Mouse (Mus musculus) myocyte (in vitro differentiated cells): ENCODE results near the gene Irf2bp2. TPM values are rescaled to one million over a fixed set of nuclear protein-coding genes. Genes with fewer than 3 reads are reported as not detected.
A peak's percentile ranks its signal among the peaks of the same experiment; 100 is the strongest.
"Not testable (repeated sequence)": the region's sequence is repeated elsewhere in the genome, so short reads cannot be mapped to it uniquely, and the experiment has no call there.

Source experiments
- H3K27me3 ChIP-seq: one replicate; pipeline ENCODE4 v1.6.1; 2011; ENCODE audit not compliant: control insufficient read depth, insufficient read depth, insufficient read length
- H3K36me3 ChIP-seq: one replicate; pipeline ENCODE4 v1.6.1; 2011; ENCODE audit not compliant: control insufficient read depth, insufficient read depth
- H3K4me2 ChIP-seq: one replicate; pipeline ENCODE4 v1.6.1; 2011; ENCODE audit warnings: low read depth, control low read depth
- H3K4me3 ChIP-seq: one replicate; pipeline ENCODE4 v1.5.1; 2011; ENCODE audit warnings: mild to moderate bottlenecking, control low read depth, moderate library complexity
- H3K79me2 ChIP-seq: one replicate; pipeline ENCODE4 v1.6.1; 2011; ENCODE audit not compliant: control insufficient read depth, insufficient read depth
- H3ac ChIP-seq: one replicate; pipeline ENCODE4 v1.6.1; 2011; ENCODE audit not compliant: control insufficient read depth, insufficient read length
- CEBPB ChIP-seq: IDR thresholded peaks from 2 replicates; pipeline ENCODE4 v1.6.1; 2011; ENCODE audit warnings: mild to moderate bottlenecking, moderate library complexity; ENCODE audit not compliant: poor library complexity, insufficient read depth, severe bottlenecking
- E2F4 ChIP-seq: IDR thresholded peaks from one replicate; pipeline ENCODE4 v1.6.1; 2011; ENCODE audit warnings: mild to moderate bottlenecking, control low read depth, moderate library complexity; ENCODE audit not compliant: insufficient read depth
- MAX ChIP-seq: IDR thresholded peaks from one replicate; pipeline ENCODE4 v1.6.1; 2011; ENCODE audit warnings: low read depth, mild to moderate bottlenecking, control low read depth
- MYOD1 ChIP-seq, 3 experiments: IDR thresholded peaks; one replicate each; pipeline ENCODE4 v1.6.1; 2011; ENCODE audit warnings: control low read depth in 2 of 3, low read depth in 2 of 3, mild to moderate bottlenecking in 2 of 3, moderate library complexity in 1 of 3; ENCODE audit not compliant: insufficient read length in 2 of 3, control insufficient read depth in 1 of 3
- MYOG ChIP-seq, 3 experiments: IDR thresholded peaks; one replicate each; pipeline ENCODE4 v1.6.1; 2011; ENCODE audit warnings: control low read depth in 2 of 3, low read depth in 2 of 3, mild to moderate bottlenecking in 2 of 3; ENCODE audit not compliant: insufficient read length in 2 of 3, control insufficient read depth in 1 of 3, insufficient read depth in 1 of 3
- POLR2A ChIP-seq: IDR thresholded peaks from one replicate; pipeline ENCODE4 v1.6.1; 2011; ENCODE audit warnings: low read depth, mild to moderate bottlenecking, control low read depth, moderate library complexity; ENCODE audit not compliant: insufficient read length
- POLR2AphosphoS2 ChIP-seq: IDR thresholded peaks from one replicate; pipeline ENCODE4 v1.6.1; 2011; ENCODE audit warnings: low read depth, control low read depth; ENCODE audit not compliant: insufficient read length
- REST ChIP-seq: IDR thresholded peaks from one replicate; pipeline ENCODE4 v1.6.1; 2011; ENCODE audit warnings: mild to moderate bottlenecking, control low read depth, moderate library complexity; ENCODE audit not compliant: insufficient read depth, insufficient read length
- SRF ChIP-seq: IDR thresholded peaks from one replicate; pipeline ENCODE4 v1.6.1; 2011; ENCODE audit warnings: low read depth; ENCODE audit not compliant: control insufficient read depth, insufficient read length
- TCF12 ChIP-seq: IDR thresholded peaks from one replicate; pipeline ENCODE4 v1.6.1; 2011; ENCODE audit warnings: mild to moderate bottlenecking, control low read depth; ENCODE audit not compliant: poor library complexity, insufficient read depth, severe bottlenecking
- TCF3 ChIP-seq: IDR thresholded peaks from one replicate; pipeline ENCODE4 v1.6.1; 2011; ENCODE audit warnings: low read depth, control low read depth; ENCODE audit not compliant: insufficient read length
- USF1 ChIP-seq: IDR thresholded peaks from one replicate; pipeline ENCODE4 v1.6.1; 2011; ENCODE audit warnings: low read depth, mild to moderate bottlenecking, control low read depth, moderate library complexity
- polyA plus RNA-seq: library from polyadenylated mRNA; unstranded; fragments of >200 nt; fragmentation: generic; extraction: Trizol; gene quantifications from one replicate; pipeline ENCODE4 v1.2.1, GENCODE M21; 2012; ENCODE audit warnings: missing spikeins

The Irf2bp2 gene
- polyA plus RNA-seq, 1 experiment, result 16.8 TPM

DNA sequence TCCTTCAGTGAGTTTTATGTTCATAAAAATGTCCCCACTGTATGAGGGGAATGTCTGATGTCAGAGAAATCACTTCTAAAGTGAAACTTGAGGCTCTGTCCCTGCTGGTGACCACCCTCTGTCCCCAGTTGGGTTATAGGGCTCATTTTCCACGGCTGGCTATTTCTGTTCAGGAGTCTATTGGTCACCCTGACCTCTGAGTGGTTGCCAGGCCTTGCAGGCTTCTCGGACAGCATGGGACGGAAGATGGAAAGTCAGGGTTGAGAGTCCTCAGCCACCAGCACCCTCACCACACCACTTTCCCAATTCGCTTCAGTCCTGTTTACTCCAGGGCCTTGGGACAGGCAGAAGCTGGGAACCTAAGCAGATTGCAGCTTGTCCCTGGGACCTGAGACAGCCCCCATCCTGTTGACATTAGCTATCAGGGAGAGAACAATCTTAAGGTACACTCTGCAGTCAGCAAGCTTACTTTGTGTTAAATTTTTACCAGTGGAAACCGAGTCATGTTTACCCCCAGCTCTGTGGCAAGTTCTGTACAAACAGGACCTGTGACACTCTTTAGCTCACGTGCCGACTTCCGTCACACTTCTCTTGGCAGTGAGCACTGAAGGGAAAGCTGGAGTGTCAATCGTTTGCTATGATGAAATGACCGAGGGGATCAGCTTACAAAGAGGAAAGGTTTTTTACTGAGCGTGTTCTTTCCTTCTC is 15.9 kb upstream of the Irf2bp2 start:
- no peaks in the 10 kb centered on the region for H3K36me3 ChIP-seq
- H3K4me2 ChIP-seq, result no peak overlapping the region
- no peaks in the 10 kb centered on the region for H3K79me2 ChIP-seq
- H3K27me3 ChIP-seq, result no peaks in the 10 kb centered on the region
- H3K4me3 ChIP-seq, result no peak overlapping the region
- TF ChIP-seq MAX (no peak), POLR2A (no peak), TCF12 (no peak), REST (no peak), POLR2AphosphoS2 (no peak), E2F4 (no peak), MYOD1 (IDR thresholded peaks at IDR 0.05; ENCODE audit: control insufficient read depth in 1 of 3, insufficient read length in 2 of 3, low read depth in 2 of 3) (no peak)
- no peak overlapping the region for H3ac ChIP-seq

DNA sequence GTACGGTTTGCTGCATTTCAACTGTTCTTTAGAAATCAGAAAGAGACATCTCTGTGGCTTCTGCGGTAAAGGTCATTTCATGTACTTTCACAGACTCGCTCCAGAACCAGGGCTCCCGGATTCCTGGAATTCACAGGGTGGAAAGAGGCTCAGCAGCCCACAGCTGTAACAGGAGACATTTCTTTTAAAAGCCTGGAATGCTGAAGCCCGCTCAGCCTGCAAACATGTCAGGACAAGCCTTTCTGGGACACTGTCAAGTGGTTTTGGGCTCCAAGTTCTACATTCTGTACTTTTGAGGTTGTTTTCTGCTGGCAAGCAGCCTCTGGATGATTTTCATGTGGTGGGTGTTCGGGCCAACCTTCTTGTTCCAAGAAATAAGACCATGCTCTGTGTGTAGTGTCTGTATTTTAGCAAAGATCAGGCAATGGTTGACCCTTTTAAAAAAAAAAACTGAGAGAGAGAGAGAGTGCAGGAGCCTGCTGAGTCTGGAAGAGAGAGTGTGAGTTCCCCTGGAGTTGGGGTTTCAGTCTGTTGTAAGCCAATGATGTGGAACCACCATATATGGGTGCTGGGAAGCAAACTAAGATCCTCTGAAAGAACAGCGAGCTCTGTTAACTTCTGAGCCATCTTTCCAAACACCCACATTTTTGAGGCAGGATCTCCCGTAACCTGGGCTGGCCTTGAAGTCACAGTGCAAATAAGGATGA is 9.6 kb upstream of the Irf2bp2 start:
- H3K79me2 ChIP-seq, result no peaks in the 10 kb centered on the region
- H3K4me3 ChIP-seq, result no peak overlapping the region
- no peaks in the 10 kb centered on the region for H3K27me3 ChIP-seq
- no peaks in the 10 kb centered on the region for H3K36me3 ChIP-seq
- H3ac ChIP-seq, result no peak overlapping the region
- H3K4me2 ChIP-seq, result peak overlapping the region; percentile 51
- no peak for TF ChIP-seq POLR2A
- TF ChIP-seq SRF, result peak; percentile 55
- TF ChIP-seq TCF3, result no peak
- TF ChIP-seq MYOD1 (IDR thresholded peaks at IDR 0.05; ENCODE audit: control insufficient read depth in 1 of 3, insufficient read length in 2 of 3, low read depth in 2 of 3), result peak in 2 of 3 experiments; percentile 2 to 19
- peak in 2 of 3 experiments; percentile 35 to 39 for TF ChIP-seq MYOG (IDR thresholded peaks at IDR 0.05; ENCODE audit: control insufficient read depth in 1 of 3, insufficient read depth in 1 of 3, insufficient read length in 2 of 3, low read depth in 2 of 3)
- peak; percentile 64 for TF ChIP-seq TCF12
- no peak for TF ChIP-seq CEBPB
- no peak for TF ChIP-seq REST

DNA sequence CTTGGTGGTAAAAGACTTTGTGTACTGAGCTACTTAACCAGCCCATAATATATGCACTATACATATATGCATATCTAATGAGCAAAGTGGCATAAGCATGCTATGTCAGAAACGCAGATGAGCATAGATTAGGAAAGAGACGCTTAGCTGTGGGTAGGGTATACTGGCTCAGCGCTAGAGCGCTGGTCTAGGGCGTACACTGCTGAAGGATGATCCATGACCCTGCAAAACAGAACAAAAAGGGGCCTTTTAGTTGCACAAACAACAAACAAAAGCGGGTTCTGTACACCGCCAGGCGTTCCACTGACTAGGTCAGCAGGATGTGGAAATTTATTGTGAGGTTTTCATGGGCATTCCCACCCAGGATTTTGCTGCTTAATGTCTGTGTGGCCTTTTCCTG is 8.9 kb upstream of the Irf2bp2 start:
- no peaks in the 10 kb centered on the region for H3K36me3 ChIP-seq
- H3K79me2 ChIP-seq, result no peaks in the 10 kb centered on the region
- TF ChIP-seq TCF12 (no peak), REST (no peak), CEBPB (no peak), MYOD1 (IDR thresholded peaks at IDR 0.05; ENCODE audit: control insufficient read depth in 1 of 3, insufficient read length in 2 of 3, low read depth in 2 of 3) (no peak), USF1 (no peak), TCF3 (no peak), E2F4 (no peak), POLR2AphosphoS2 (no peak), POLR2A (no peak), MAX (no peak), SRF (no peak), MYOG (IDR thresholded peaks at IDR 0.05; ENCODE audit: control insufficient read depth in 1 of 3, insufficient read depth in 1 of 3, insufficient read length in 2 of 3, low read depth in 2 of 3) (no peak)
- no peaks in the 10 kb centered on the region for H3K27me3 ChIP-seq
- no peak overlapping the region for H3ac ChIP-seq
- no peak overlapping the region for H3K4me3 ChIP-seq
- H3K4me2 ChIP-seq, result peak overlapping the region; percentile 51

DNA sequence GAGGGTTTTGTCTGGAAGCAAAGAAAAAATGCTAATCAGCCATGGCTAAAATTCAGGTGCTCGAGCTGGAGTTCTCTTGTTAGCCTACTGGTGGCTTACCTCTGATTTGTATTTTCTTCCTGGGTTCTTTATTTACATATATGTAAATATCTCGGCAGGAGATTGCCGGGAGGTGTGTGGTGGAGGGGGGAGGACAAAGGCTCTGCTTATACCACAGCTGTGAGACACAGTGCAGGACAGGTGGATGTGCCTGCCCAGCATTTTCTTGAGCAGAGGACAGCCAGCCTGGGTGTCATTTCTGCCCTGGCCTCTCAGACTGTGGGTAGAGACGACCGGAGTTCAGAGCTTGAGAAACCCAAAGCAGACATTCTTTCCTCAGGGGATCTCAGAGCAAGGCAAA is 7.5 kb upstream of the Irf2bp2 start:
- Histone ChIP-seq H3K27me3 (no peaks in the 10 kb centered on the region), H3K79me2 (no peaks in the 10 kb centered on the region), H3K4me2 (peak overlapping the region; percentile 39), H3K4me3 (no peak overlapping the region), H3K36me3 (no peaks in the 10 kb centered on the region), H3ac (no peak overlapping the region)
- TF ChIP-seq CEBPB (no peak), MYOG (IDR thresholded peaks at IDR 0.05; ENCODE audit: control insufficient read depth in 1 of 3, insufficient read depth in 1 of 3, insufficient read length in 2 of 3, low read depth in 2 of 3) (peak in 1 of 3 experiments; percentile 56), MYOD1 (IDR thresholded peaks at IDR 0.05; ENCODE audit: control insufficient read depth in 1 of 3, insufficient read length in 2 of 3, low read depth in 2 of 3) (peak in 2 of 3 experiments; percentile 35 to 42)

DNA sequence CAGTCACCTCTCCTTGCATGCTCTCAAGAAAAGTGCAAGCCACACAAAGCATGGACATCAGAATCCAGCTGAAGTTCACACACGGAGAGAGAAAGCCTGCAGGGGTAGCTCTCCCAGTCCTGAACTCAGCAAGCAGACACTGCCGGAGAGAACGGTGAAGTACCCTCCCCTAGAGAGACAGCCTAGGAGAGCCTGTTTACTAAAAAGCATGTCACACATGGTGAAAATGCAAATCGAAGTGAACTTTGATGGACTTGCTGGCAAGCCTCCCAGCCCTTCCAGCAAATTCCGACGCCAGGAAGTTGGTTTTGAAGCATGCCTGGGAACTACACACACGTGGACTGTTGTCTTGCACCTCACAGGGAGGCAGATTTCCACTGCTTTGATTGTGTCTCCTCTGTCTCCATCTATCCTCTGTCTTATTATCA is 7.0 kb upstream of the Irf2bp2 start:
- no peaks in the 10 kb centered on the region for H3K27me3 ChIP-seq
- no peak for TF ChIP-seq MYOG (IDR thresholded peaks at IDR 0.05; ENCODE audit: control insufficient read depth in 1 of 3, insufficient read depth in 1 of 3, insufficient read length in 2 of 3, low read depth in 2 of 3)
- no peak for TF ChIP-seq TCF3
- H3K79me2 ChIP-seq, result no peaks in the 10 kb centered on the region
- H3ac ChIP-seq, result no peak overlapping the region
- no peak overlapping the region for H3K4me3 ChIP-seq
- no peaks in the 10 kb centered on the region for H3K36me3 ChIP-seq
- peak overlapping the region; percentile 39 for H3K4me2 ChIP-seq

DNA sequence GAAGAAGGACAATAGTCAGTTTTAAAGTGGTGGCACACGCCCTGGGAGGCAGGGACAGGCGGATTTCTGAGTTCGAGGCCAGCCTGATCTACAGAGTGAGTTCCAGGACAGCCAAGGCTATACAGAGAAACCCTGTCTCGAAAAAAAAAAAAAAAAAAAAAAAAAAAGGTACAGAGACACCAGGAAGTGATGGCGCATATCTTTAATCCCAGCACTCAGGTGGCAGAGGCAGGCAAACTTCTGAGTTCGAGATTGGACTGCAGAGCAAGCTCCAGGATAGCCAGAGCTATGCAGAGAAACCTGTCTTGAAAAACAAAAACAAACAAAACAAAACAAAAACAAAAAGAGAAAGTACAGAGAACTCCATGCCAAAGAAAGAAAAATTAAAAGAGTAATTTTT is 6.6 kb upstream of the Irf2bp2 start:
- H3K79me2 ChIP-seq, H3K4me3 ChIP-seq, H3K4me2 ChIP-seq: not testable (repeated sequence)

More for the DNA sequence above, 6.6 kb upstream of the Irf2bp2 start:
- not testable (repeated sequence) for H3ac ChIP-seq, H3K36me3 ChIP-seq, H3K27me3 ChIP-seq
